8 mouse cellular contexts compared by ENCODE assay signal in genomic region chr5:114772456-114773203, GRCm38 (mm10). TPM values are rescaled to one million over a fixed set of nuclear protein-coding genes. Genes with fewer than 3 reads are reported as not detected.
DNase-seq lines count a peak whose midpoint lies in the region; ATAC-seq and TF ChIP-seq lines count a peak whose summit lies in the region.

No protein-coding gene starts in this region.

- no peak for TF ChIP-seq CTCF in small intestine, adult 2 months (IDR thresholded peaks at IDR 0.05; ENCODE audit: extremely low read depth, insufficient read length, insufficient replicate concordance, low read depth, low read length)

- under 1% methylated on average over 22 of the region's 57 CpGs for WGBS in lung, embryonic 16.5 days
- 1% methylated on average over 55 of the region's 57 CpGs for WGBS in small intestine, adult 2 months

- H3K4me1 ChIP-seq in lung, embryonic 16.5 days (replicated peaks; ENCODE audit: control insufficient read depth, insufficient read depth, low read length) = peaks cover 20% of the 10 kb centered on the region
- peaks cover 2% of the 10 kb centered on the region; the same call in 1 of the 2 replicates for H3K4me1 ChIP-seq in small intestine, adult 2 months (ENCODE audit: control insufficient read depth, insufficient read depth, insufficient read length, low read length)

- H3K4me2 ChIP-seq in lung, embryonic 16.5 days (ENCODE audit: low read depth, low read length) = peak overlapping the region; percentile 70

- no peak for TF ChIP-seq POLR2A in small intestine, adult 2 months (IDR thresholded peaks at IDR 0.05; ENCODE audit: low read depth, low read length)

- H3K27ac ChIP-seq in lung, embryonic 16.5 days (ENCODE audit: low read length) = peak overlapping the region; percentile 81
- H3K27ac ChIP-seq in small intestine, adult 2 months (ENCODE audit: insufficient read depth, low read depth, low read length) = peak overlapping the region; percentile 28

- peak overlapping the region; percentile 92 for H3K9ac ChIP-seq in lung, embryonic 16.5 days (ENCODE audit: low read length)

- DNase-seq in ovary, postnatal 10 days (ENCODE audit: low spot score) = peak; percentile 23
- no peak for DNase-seq in ovary, adult 18-20 months (ENCODE audit: low spot score)
- peak; percentile 68 to 80 for DNase-seq in cerebellum, postnatal 25 days
- DNase-seq in kidney, adult 18-20 months = peak; percentile 64
- no peak for DNase-seq in layer of hippocampus, adult 18-20 months (ENCODE audit: low spot score in 2 of 2)

- H3K4me3 ChIP-seq in lung, embryonic 16.5 days (ENCODE audit: low read length) = peak overlapping the region; percentile 74
- H3K4me3 ChIP-seq in small intestine, adult 2 months (ENCODE audit: low read depth, low read length) = peak overlapping the region; percentile 83

- peak; percentile 15 for ATAC-seq in granulocyte monocyte progenitor cell, adult 5-6 weeks (replicated peaks; ENCODE audit: poor library complexity, severe bottlenecking)
- peak; percentile 63 for ATAC-seq in lung, embryonic 16.5 days (ENCODE audit: low read depth)

- H3K9me3 ChIP-seq in lung, embryonic 16.5 days (ENCODE audit: control insufficient read depth, low read length) = no peaks in the 10 kb centered on the region

- H3K36me3 ChIP-seq in lung, embryonic 16.5 days (ENCODE audit: control insufficient read depth, insufficient read depth, low read length) = no peaks in the 10 kb centered on the region
- no peaks in the 10 kb centered on the region for H3K36me3 ChIP-seq in small intestine, adult 2 months (ENCODE audit: control insufficient read depth, insufficient read depth, low read length)

- H3K27me3 ChIP-seq in lung, embryonic 16.5 days (ENCODE audit: control insufficient read depth, insufficient read depth, low read depth, low read length) = no peaks in the 10 kb centered on the region
- H3K27me3 ChIP-seq in small intestine, adult 2 months (ENCODE audit: control insufficient read depth, insufficient read depth, low read length) = no peaks in the 10 kb centered on the region

RNA-seq across cellular contexts. Expression of gene Ankrd13a, which starts 1.8 kb away (rescaled TPM):
- 271 and 278 TPM in 2 replicates for total RNA-seq in granulocyte monocyte progenitor cell, adult 5-6 weeks (2014; fragmentation: Nextera tagmentation)
- total RNA-seq in granulocyte monocyte progenitor cell, adult 5-6 weeks (2017) = 310 and 331 TPM in 2 replicates
- 31.2 and 43.1 TPM in 2 replicates for polyA plus RNA-seq in lung, embryonic 16.5 days (2015; fragmentation: Nextera tagmentation; extraction: Ambion mirVana)
- 53.0 and 110 TPM in 2 replicates for polyA plus RNA-seq in small intestine, adult 2 months (2012; rRNA removed)
- 10 to 100 TPM; 44.5 to 48.1 TPM for total RNA-seq in layer of hippocampus, adult 18-20 months (2021)

RNA-seq across cellular contexts. Expression of gene Git2, which starts 2.7 kb away (rescaled TPM):
- 113 and 128 TPM in 2 replicates for total RNA-seq in granulocyte monocyte progenitor cell, adult 5-6 weeks (2014; fragmentation: Nextera tagmentation)
- total RNA-seq in granulocyte monocyte progenitor cell, adult 5-6 weeks (2017) = 77.9 and 117 TPM in 2 replicates
- polyA plus RNA-seq in lung, embryonic 16.5 days (2015; fragmentation: Nextera tagmentation; extraction: Ambion mirVana) = 57.4 and 59.0 TPM in 2 replicates
- 16.4 and 25.1 TPM in 2 replicates for polyA plus RNA-seq in small intestine, adult 2 months (2012; rRNA removed)
- 10 to 100 TPM; 44.5 to 45.6 TPM for total RNA-seq in layer of hippocampus, adult 18-20 months (2021)

RNA-seq across cellular contexts. Expression of gene 1500011B03Rik, which starts 50.6 kb away (rescaled TPM):
- total RNA-seq in granulocyte monocyte progenitor cell, adult 5-6 weeks (2014; fragmentation: Nextera tagmentation) = 44.4 and 76.8 TPM in 2 replicates
- total RNA-seq in granulocyte monocyte progenitor cell, adult 5-6 weeks (2017) = 44.0 and 57.4 TPM in 2 replicates
- 70.6 and 70.9 TPM in 2 replicates for polyA plus RNA-seq in lung, embryonic 16.5 days (2015; fragmentation: Nextera tagmentation; extraction: Ambion mirVana)
- polyA plus RNA-seq in small intestine, adult 2 months (2012; rRNA removed) = 9.3 and 11.0 TPM in 2 replicates
- 100 to 1,000 TPM; 162 to 169 TPM for total RNA-seq in layer of hippocampus, adult 18-20 months (2021)

Comparison
In these comparisons a context has a peak if more than half of its experiments do, and no peak if none do; other contexts are left out.
1. DNase-seq: peak in ovary, postnatal 10 days (single experiment), cerebellum, postnatal 25 days (2 of 2) and kidney, adult 18-20 months (single experiment); none in ovary, adult 18-20 months (single experiment) and layer of hippocampus, adult 18-20 months (0 of 2).
2. RNA of gene Ankrd13a, which starts 1.8 kb away (total RNA-seq): 271 to 331 TPM in granulocyte monocyte progenitor cell, adult 5-6 weeks; 44.5 to 48.1 TPM in layer of hippocampus, adult 18-20 months; every median in the first group is over 4 times any median in the second.